Mouse (Mus musculus): ENCODE results near the gene Gnas.

Gene Gnas

GRCm38 (mm10) chr2:174359656-174360055, 75.5 kb downstream of the Gnas start:
- no peak for DNase-seq (ENCODE audit: low spot score in 2 of 2)

- no peak for DNase-seq (ENCODE audit: low spot score in 2 of 2)
Measured at GRCm38 (mm10) chr2:174366571-174366970, 82.5 kb downstream of the Gnas start.

- no peak for DNase-seq (ENCODE audit: low spot score in 2 of 2)
Measured at GRCm38 (mm10) chr2:174381021-174381420, 96.9 kb downstream of the Gnas start.

GRCm38 (mm10) chr2:174391936-174392335, 107.8 kb downstream of the Gnas start:
- no peak for DNase-seq (ENCODE audit: low spot score in 2 of 2)

- no peak for DNase-seq (ENCODE audit: low spot score in 2 of 2)
Measured at GRCm38 (mm10) chr2:174392554-174392953, 108.4 kb downstream of the Gnas start.

- DNase-seq (ENCODE audit: low spot score in 2 of 2), result no peak
Measured at GRCm38 (mm10) chr2:174393383-174393782, 109.3 kb downstream of the Gnas start.
